Mouse (Mus musculus) heart, postnatal 14 days (tissue): Measurements from ENCODE around the gene Kcnh7. TPM values are rescaled to one million over a fixed set of nuclear protein-coding genes. Genes with fewer than 3 reads are reported as not detected.
A peak's percentile ranks its signal among the peaks of the same experiment; 100 is the strongest.
"Not testable (repeated sequence)": the region's sequence is repeated elsewhere in the genome, so short reads cannot be mapped to it uniquely, and the experiment has no call there.

Source experiments
- DNase-seq, 2 experiments: peaks; one replicate each; pipeline ENCODE4 v3.0.0; 2021 to 2022
- intact Hi-C: fragments of 180-260 bp; cut with DNase I; formaldehyde crosslinking; loops from one replicate; pipeline ENCODE4 v1.15.1; 2025
- total RNA-seq, 2 experiments: library from RNA; stranded (reverse); gene quantifications; 2 replicates each; pipeline ENCODE4 v1.2.3; 2021

Kcnh7 gene
- total RNA-seq, 2 experiments from 2014 or later: 0.10 to 0.26 TPM

GRCm38 (mm10) chr2:62730671-62731070 lies 453.4 kb downstream of the Kcnh7 start:
- intact Hi-C loops: no loop called here
- no peak for DNase-seq

- intact Hi-C loops: no loop called here
- no peak for DNase-seq
Observed at GRCm38 (mm10) chr2:62727732-62728131, 456.4 kb downstream of the Kcnh7 start.

GRCm38 (mm10) chr2:62725946-62726345 lies 458.1 kb downstream of the Kcnh7 start:
- DNase-seq: no peak
- intact Hi-C loops: no loop called here

- DNase-seq: no peak
- intact Hi-C loops: no loop called here
Observed at GRCm38 (mm10) chr2:62718411-62718810, 465.7 kb downstream of the Kcnh7 start.

GRCm38 (mm10) chr2:62717270-62717669 lies 466.8 kb downstream of the Kcnh7 start:
- no peak for DNase-seq
- intact Hi-C loops: no loop called here

GRCm38 (mm10) chr2:62715260-62715659 lies 468.8 kb downstream of the Kcnh7 start:
- intact Hi-C loops: no loop called here
- DNase-seq: no peak

GRCm38 (mm10) chr2:62714362-62714761 lies 469.7 kb downstream of the Kcnh7 start:
- intact Hi-C loops, DNase-seq: not testable (repeated sequence)

GRCm38 (mm10) chr2:62709633-62710032 lies 474.5 kb downstream of the Kcnh7 start:
- no peak for DNase-seq
- intact Hi-C loops: no loop called here

- intact Hi-C loops: no loop called here
- no peak for DNase-seq
Observed at GRCm38 (mm10) chr2:62706313-62706712, 477.8 kb downstream of the Kcnh7 start.

- intact Hi-C loops: no loop called here
- DNase-seq: no peak
Observed at GRCm38 (mm10) chr2:62685934-62686333, 498.2 kb downstream of the Kcnh7 start.

- intact Hi-C loops: no loop called here
- no peak for DNase-seq
Observed at GRCm38 (mm10) chr2:62684989-62685595, 499.0 kb downstream of the Kcnh7 start.

GRCm38 (mm10) chr2:62681667-62682066 lies 502.4 kb downstream of the Kcnh7 start:
- DNase-seq: peak; percentile 23 to 40
- intact Hi-C loops: no loop called here

- intact Hi-C loops: no loop called here
- DNase-seq: no peak
Observed at GRCm38 (mm10) chr2:62672788-62673187, 511.3 kb downstream of the Kcnh7 start.

- intact Hi-C loops: no loop called here
- no peak for DNase-seq
Observed at GRCm38 (mm10) chr2:62670767-62671166, 513.3 kb downstream of the Kcnh7 start.

- no peak for DNase-seq
- intact Hi-C loops: no loop called here
Observed at GRCm38 (mm10) chr2:62670301-62670700, 513.8 kb downstream of the Kcnh7 start.

GRCm38 (mm10) chr2:62669848-62670247 lies 514.2 kb downstream of the Kcnh7 start:
- intact Hi-C loops: no loop called here
- DNase-seq: no peak

- DNase-seq: no peak
- intact Hi-C loops: no loop called here
Observed at GRCm38 (mm10) chr2:62665536-62665935, 518.6 kb downstream of the Kcnh7 start.

GRCm38 (mm10) chr2:62664839-62665238 lies 519.2 kb downstream of the Kcnh7 start:
- intact Hi-C loops: no loop called here

GRCm38 (mm10) chr2:62664135-62664670 lies 519.9 kb downstream of the Kcnh7 start, which contains the start of gene Gca:
TSS of gene Gca (plus strand) at chr2:62664285.
- intact Hi-C loops: no loop called here
- DNase-seq: peak; percentile 76 to 81

More at GRCm38 (mm10) chr2:62664839-62665238, 519.2 kb downstream of the Kcnh7 start:
- DNase-seq: no peak

GRCm38 (mm10) chr2:62662560-62662959 lies 521.5 kb downstream of the Kcnh7 start:
- intact Hi-C loops: no loop called here

GRCm38 (mm10) chr2:62660565-62660964 lies 523.5 kb downstream of the Kcnh7 start:
- intact Hi-C loops: no loop called here
- DNase-seq: no peak

More at GRCm38 (mm10) chr2:62662560-62662959, 521.5 kb downstream of the Kcnh7 start:
- no peak for DNase-seq

- no peak for DNase-seq
- intact Hi-C loops: no loop called here
Observed at GRCm38 (mm10) chr2:62656072-62656471, 528.0 kb downstream of the Kcnh7 start.
